Mouse (Mus musculus): ENCODE measurements around the gene Mdm2.

DNA sequence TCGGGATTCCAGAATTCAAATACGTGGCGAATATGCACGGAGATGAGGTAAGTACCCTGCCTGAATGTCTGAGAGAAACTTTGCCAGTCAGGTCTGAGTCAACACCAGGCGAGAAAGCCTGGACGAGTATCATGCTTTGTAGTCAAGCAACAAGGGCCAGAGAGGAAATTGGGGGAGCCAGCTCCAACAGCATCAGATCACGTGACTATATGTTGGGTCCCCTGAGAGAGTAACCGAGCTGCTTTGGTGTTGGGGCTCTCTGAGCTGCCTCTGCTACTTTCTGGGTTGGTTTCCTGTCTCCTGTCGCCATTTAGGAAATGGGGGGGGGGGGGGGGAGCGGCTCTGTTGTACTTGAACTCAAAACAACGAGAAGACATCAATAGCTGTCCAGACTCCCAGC is 50.7 kb downstream of the Mdm2 start:
- TF ChIP-seq CTCF (IDR thresholded peaks at IDR 0.05; ENCODE audit: low read depth) (no peak), EP300 (IDR thresholded peaks at IDR 0.05; ENCODE audit: low read depth) (no peak)
